Mouse (Mus musculus) lung, adult 2 months (tissue): ENCODE measurements around the gene Slc46a1. TPM values are rescaled to one million over a fixed set of nuclear protein-coding genes. Genes with fewer than 3 reads are reported as not detected.
A peak's percentile ranks its signal among the peaks of the same experiment; 100 is the strongest.

ENCODE experiments used
- DNase-seq: peaks from one replicate; pipeline ENCODE4 v3.0.0; 2022
- H3K4me1 ChIP-seq: fragments of 200-500 bp; 2 replicates; pipeline ENCODE4 v1.6.1; 2011; ENCODE audit warnings: low read length; ENCODE audit not compliant: control insufficient read depth, insufficient read depth
- H3K4me3 ChIP-seq: fragments of 200-500 bp; replicated peaks from 2 replicates; pipeline ENCODE3; 2011; ENCODE audit warnings: low read depth, mild to moderate bottlenecking, control low read depth, low read length; ENCODE audit errors: extremely low read depth
- CTCF ChIP-seq: fragments of 200-500 bp; IDR thresholded peaks from 2 replicates; pipeline ENCODE4 v1.5.1; 2011; ENCODE audit warnings: mild to moderate bottlenecking, low read length, control low read depth; ENCODE audit not compliant: insufficient read depth
- POLR2A ChIP-seq: fragments of 200-500 bp; IDR thresholded peaks from 2 replicates; pipeline ENCODE4 v1.6.1; 2011; ENCODE audit warnings: low read depth, mild to moderate bottlenecking, control low read depth, low read length, borderline replicate concordance; ENCODE audit errors: extremely low read depth
- WGBS: fragments of 180-500 bp; shearing (Covaris S2); methylation state at CpG from one replicate; pipeline ENCODE4 v1.1.7; 2018; 5-methylcytosine and 5-hydroxymethylcytosine counted together
- polyA plus RNA-seq: library from polyadenylated mRNA; depleted of rRNA; stranded (reverse); fragments of >200 nt; gene quantifications from 2 replicates; pipeline ENCODE4 v1.2.3, GENCODE M21; 2012

The Slc46a1 gene
- polyA plus RNA-seq, 1 experiment: 19.4 TPM

- peak; percentile 58 for DNase-seq
- TF ChIP-seq CTCF (peak; percentile 92), POLR2A (no peak)
- 24% methylated on average over 4 of the region's 4 CpGs for WGBS
- H3K4me3 ChIP-seq: no peak overlapping the region
- no peaks in the 10 kb centered on the region for H3K4me1 ChIP-seq
Measured at GRCm38 (mm10) chr11:78453675-78454074, 11.8 kb upstream of the Slc46a1 start.

GRCm38 (mm10) chr11:78454276-78454675 is 11.2 kb upstream of the Slc46a1 start:
- Histone ChIP-seq H3K4me3 (no peak overlapping the region), H3K4me1 (no peaks in the 10 kb centered on the region)
- TF ChIP-seq POLR2A: no peak
- TF ChIP-seq CTCF: no peak
- 59% methylated on average over 7 of the region's 7 CpGs for WGBS
- no peak for DNase-seq

DNA sequence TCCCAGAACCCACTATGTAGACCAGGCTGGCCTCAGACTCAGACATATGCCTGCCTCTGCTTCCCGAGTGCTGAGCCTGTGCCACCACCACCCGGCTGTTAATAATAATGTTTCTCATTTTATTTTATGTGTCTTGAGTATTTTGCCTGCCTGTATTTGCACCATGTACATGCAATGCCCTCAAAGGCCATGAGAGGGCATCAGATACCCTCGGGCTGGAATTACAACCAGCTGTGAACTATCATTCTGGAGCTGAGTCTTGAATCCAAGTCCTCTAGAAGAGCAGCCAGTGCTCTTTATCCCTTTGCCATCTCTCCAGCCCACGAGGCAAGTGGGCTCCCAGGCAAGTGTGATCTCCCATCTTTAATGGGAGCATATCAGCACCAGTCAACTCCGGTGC is 10.2 kb upstream of the Slc46a1 start:
- Histone ChIP-seq H3K4me1 (no peaks in the 10 kb centered on the region), H3K4me3 (no peak overlapping the region)
- TF ChIP-seq POLR2A (no peak), CTCF (no peak; the same call in 1 of the 2 replicates)
- WGBS: 19% methylated on average over 5 of the region's 5 CpGs
- peak; percentile 58 for DNase-seq

DNA sequence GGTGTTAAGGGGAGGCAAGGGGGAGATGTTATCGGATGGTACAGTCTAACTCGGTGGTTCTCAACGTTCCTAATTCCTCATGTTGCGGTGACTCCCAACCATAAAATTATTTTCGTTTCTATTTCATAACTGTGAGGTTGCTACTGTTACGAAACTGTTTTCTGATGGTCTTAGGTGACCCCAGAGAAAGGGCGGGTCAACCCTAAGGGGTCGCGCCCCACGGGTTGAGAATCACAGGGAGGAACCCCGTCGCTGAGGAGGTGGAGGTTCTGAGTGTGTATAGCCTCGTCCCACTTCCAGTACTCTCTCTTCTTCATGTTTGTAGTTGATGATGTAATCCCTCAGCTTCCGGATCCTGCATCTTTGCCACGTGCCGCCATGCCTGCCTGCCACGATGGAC is 6.8 kb upstream of the Slc46a1 start:
- WGBS: 71% methylated on average over 17 of the region's 17 CpGs
- DNase-seq: no peak
- TF ChIP-seq CTCF (no peak), POLR2A (no peak)

GRCm38 (mm10) chr11:78461894-78462293 is 3.6 kb upstream of the Slc46a1 start:
- TF ChIP-seq CTCF (no peak), POLR2A (no peak)
- Histone ChIP-seq H3K4me3 (no peak overlapping the region), H3K4me1 (no peaks in the 10 kb centered on the region; the same call in 1 of the 2 replicates)
- DNase-seq: no peak
- WGBS: 76% methylated on average over 1 of the region's 1 CpGs

More for the DNA sequence above, 6.8 kb upstream of the Slc46a1 start:
- no peak overlapping the region for H3K4me3 ChIP-seq
- no peaks in the 10 kb centered on the region for H3K4me1 ChIP-seq

GRCm38 (mm10) chr11:78462669-78463068 is 2.8 kb upstream of the Slc46a1 start:
- WGBS: 87% methylated on average over 5 of the region's 5 CpGs
- Histone ChIP-seq H3K4me3 (no peak overlapping the region), H3K4me1 (no peaks in the 10 kb centered on the region; the same call in 1 of the 2 replicates)
- DNase-seq: no peak
- no peak for TF ChIP-seq POLR2A
- TF ChIP-seq CTCF: no peak

- H3K4me3 ChIP-seq: no peak overlapping the region
- no peaks in the 10 kb centered on the region; the same call in 1 of the 2 replicates for H3K4me1 ChIP-seq
- TF ChIP-seq POLR2A (no peak), CTCF (no peak)
- no peak for DNase-seq
- 52% methylated on average over 13 of the region's 13 CpGs for WGBS
Measured at GRCm38 (mm10) chr11:78463286-78464036, 2.0 kb upstream of the Slc46a1 start.

GRCm38 (mm10) chr11:78465116-78465515 is 381 bp upstream of the Slc46a1 start:
- TF ChIP-seq POLR2A (no peak), CTCF (no peak)
- DNase-seq: no peak

DNA sequence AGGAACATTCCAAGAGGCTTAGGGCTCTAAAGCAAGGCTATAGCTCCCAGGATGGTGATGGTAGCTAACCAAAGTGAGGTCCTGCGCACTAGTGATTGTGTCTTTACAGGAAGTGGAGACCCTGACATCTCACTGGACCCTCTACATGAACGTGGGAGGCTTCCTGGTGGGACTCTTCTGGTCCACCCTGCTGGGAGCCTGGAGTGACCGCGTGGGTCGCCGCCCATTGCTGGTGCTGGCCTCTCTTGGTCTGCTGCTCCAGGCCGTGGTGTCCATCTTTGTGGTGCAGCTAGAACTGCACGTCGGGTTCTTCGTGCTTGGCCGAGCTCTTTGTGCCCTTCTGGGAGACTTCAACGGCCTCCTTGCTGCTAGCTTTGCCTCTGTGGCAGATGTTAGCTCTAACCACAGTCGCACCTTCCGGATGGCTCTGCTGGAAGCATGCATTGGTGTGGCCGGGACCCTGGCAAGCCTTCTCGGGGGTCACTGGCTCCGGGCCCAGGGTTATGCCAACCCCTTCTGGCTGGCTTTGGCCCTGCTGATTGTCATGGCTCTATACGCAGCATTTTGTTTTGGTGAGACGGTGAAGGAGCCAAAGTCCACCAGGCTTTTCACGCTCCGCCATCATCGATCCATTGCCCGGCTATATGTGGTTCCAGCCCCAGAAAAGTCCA is 880 bp downstream of the Slc46a1 start:
- no peak overlapping the region for H3K4me3 ChIP-seq
- 71% methylated on average over 23 of the region's 23 CpGs for WGBS
- DNase-seq: no peak

More at GRCm38 (mm10) chr11:78465116-78465515, 381 bp upstream of the Slc46a1 start:
- H3K4me3 ChIP-seq: peak overlapping the region; percentile 84
- no peaks in the 10 kb centered on the region; the same call in 1 of the 2 replicates for H3K4me1 ChIP-seq
- WGBS: 30% methylated on average over 9 of the region's 9 CpGs

More for the DNA sequence above, 880 bp downstream of the Slc46a1 start:
- H3K4me1 ChIP-seq: no peaks in the 10 kb centered on the region; the same call in 1 of the 2 replicates
- TF ChIP-seq CTCF (no peak), POLR2A (no peak)
